Mouse (Mus musculus) cerebral cortex, adult 2 months (tissue): Measurements from ENCODE around the gene Matn4.

Experiments
- WGBS: fragments of 180-500 bp; shearing (Covaris S2); methylation state at CpG from one replicate; pipeline ENCODE4 v1.1.7; 2018; 5-methylcytosine and 5-hydroxymethylcytosine counted together

The Matn4 gene

GRCm38 (mm10) chr2:164436215-164436913, 31.4 kb upstream of the Matn4 start:
- 50% methylated on average over 8 of the region's 8 CpGs for WGBS

- 61% methylated on average over 5 of the region's 5 CpGs for WGBS
Observed at GRCm38 (mm10) chr2:164435216-164436090, 30.5 kb upstream of the Matn4 start.

DNA sequence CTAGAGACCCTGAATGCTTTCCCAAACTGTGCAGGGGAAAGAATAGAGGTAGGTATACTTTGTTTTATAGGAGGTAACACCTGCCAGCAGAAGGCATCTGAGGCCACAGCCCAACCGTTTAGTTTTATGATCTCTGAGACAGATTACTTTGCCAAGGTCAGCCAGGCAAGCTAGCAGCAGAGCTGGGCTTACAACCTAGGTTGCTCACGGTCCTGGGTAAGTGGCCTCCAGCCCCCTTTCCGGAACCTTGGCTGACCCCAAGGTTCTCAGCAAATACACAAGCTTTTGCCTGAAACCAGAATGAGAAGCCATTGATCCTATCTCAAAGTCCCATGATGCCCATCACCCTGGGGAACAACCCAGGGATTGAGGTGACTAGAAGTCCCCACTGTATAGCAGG, 29.7 kb upstream of the Matn4 start:
- WGBS = 84% methylated on average over 3 of the region's 3 CpGs

DNA sequence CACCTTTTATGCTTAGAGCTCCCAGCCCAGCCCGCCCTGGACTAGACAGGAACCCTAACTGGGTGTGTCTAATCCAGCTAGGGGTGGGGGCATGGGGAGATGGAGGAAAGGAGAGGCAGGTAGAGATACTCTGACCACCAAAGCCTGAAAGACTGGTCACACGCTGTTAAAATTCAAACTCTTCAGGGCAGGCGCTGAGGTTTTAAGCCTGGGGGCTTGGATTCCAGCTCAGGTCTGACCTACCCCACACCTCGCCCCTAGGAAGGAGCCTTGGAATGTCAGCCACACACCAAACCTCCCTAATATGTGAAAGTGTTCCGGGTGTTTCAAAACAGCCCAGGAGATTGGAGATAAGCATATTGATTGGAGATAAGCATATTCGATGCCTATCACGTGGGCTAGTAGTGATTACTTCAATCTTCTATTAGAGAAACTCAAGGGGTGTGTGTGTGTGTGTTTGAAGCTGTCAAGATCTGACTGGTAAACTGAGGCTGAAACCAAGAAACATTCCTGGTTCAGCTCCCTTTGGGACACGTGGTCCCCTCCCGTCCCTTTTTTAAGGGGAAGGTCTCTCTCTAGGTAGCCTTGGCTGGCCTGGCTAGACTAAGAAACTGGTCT, 28.4 kb upstream of the Matn4 start:
- 97% methylated on average over 9 of the region's 9 CpGs for WGBS

GRCm38 (mm10) chr2:164432541-164433191, 27.7 kb upstream of the Matn4 start:
- WGBS = 51% methylated on average over 22 of the region's 22 CpGs

GRCm38 (mm10) chr2:164431676-164432465, 26.9 kb upstream of the Matn4 start:
- 73% methylated on average over 9 of the region's 9 CpGs for WGBS

DNA sequence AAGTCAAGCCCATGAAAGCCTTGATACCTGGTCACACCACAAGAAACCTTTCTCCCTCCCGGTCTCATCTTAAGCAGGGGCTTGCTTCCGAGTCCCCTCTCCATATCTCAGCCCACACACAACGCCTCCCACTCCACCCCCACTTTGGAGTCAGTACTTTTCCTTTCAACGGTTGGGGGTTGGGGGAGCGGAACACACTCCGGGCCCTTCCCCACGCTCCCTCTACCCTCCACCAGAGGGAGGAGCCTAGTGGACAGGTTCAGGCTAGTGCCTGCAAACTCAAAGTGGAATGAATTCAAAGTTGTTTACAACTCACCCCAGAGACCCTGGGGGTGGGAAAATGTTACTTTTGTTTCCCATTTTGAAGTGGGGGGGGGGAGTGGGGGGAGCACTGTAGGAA, 25.7 kb upstream of the Matn4 start:
- 30% methylated on average over 7 of the region's 7 CpGs for WGBS

DNA sequence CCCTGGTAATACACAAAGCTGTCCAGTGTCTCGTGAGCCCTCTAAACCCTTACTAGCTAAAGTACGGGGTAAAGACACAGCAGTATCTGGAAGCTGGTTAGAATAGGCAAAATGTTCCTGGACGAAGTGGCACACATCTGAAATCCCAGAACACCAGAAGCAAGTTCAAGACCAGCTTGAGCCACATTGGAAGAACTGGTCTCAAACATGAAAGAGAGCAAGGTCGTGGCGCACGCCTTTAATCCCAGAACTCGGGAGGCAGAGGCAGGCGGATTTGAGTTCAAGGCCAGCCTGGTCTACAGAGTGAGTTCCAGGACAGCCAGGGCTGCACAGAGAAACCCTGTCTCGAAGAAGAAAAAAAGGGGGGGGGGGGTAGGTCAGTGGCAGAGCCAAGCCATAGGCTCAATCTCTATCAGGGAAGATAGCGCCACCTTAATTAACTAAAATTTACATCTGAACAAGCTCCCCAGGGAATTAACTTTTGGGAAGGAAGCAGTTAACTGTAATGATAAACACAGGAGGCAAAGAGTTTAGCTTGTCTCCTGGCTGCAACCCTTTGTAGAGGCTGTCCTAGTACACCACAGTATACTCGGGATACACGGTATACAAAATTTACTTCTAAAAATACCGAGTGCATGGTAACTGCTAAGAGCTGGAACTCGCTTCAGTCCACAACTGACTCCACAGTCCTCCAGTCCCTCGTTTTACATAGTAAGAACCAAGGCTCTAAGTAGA, 25.1 kb upstream of the Matn4 start:
- WGBS = 63% methylated on average over 15 of the region's 15 CpGs

- WGBS = 75% methylated on average over 5 of the region's 5 CpGs
Observed at GRCm38 (mm10) chr2:164428451-164428850, 23.5 kb upstream of the Matn4 start.

- WGBS = 88% methylated on average over 5 of the region's 5 CpGs
Observed at GRCm38 (mm10) chr2:164426952-164427351, 22.0 kb upstream of the Matn4 start.

GRCm38 (mm10) chr2:164426121-164426520, 21.2 kb upstream of the Matn4 start:
- 38% methylated on average over 12 of the region's 12 CpGs for WGBS

- WGBS = 53% methylated on average over 5 of the region's 5 CpGs
Observed at GRCm38 (mm10) chr2:164425401-164425800, 20.4 kb upstream of the Matn4 start.

GRCm38 (mm10) chr2:164424406-164424805, 19.4 kb upstream of the Matn4 start:
- 94% methylated on average over 8 of the region's 8 CpGs for WGBS

DNA sequence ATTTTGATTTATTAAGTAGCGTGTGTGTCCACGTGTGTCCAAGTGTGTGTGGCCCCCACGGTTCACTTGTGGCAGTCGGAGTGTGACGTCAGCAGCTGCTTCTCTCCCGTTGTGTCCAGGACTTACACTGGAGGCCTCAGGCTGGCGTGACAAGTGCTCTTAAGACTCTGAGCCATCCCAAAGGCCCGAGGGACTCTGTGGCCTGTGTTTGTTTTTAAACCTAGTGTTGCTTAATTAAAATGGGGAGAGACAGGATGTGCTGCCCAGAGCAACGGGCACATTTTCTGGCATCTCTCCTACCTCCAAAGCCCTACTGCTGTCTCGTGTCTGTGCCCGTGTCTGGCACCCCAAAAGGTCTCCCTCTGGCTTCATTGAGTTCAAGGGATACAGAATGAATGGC, 18.5 kb upstream of the Matn4 start:
- WGBS = 79% methylated on average over 11 of the region's 11 CpGs

GRCm38 (mm10) chr2:164422675-164423393, 17.9 kb upstream of the Matn4 start:
- 90% methylated on average over 15 of the region's 15 CpGs for WGBS

- WGBS = 92% methylated on average over 8 of the region's 8 CpGs
Observed at GRCm38 (mm10) chr2:164421979-164422378, 17.0 kb upstream of the Matn4 start.

DNA sequence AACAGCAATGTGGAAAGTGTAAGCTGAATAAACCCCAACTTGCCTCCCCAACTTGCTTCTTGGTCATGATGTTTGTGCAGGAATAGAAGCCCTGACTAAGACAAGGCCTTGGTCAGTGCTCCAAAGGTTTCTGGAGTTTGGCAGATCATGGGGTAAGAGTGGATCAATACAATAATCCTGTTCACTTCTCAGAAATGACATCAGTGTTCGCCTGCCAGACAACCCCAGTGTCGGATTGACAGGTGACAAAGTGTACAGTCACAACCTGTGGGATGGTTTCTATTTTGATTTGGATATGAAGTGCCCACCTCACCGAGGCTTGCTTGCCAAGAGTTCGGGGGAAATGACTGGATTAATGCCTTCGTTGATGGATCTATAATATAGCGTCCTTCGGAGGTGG, 16.3 kb upstream of the Matn4 start:
- WGBS = 91% methylated on average over 7 of the region's 7 CpGs

GRCm38 (mm10) chr2:164419489-164419888, 14.5 kb upstream of the Matn4 start:
- 35% methylated on average over 3 of the region's 3 CpGs for WGBS

GRCm38 (mm10) chr2:164418308-164418875, 13.4 kb upstream of the Matn4 start:
- 54% methylated on average over 3 of the region's 3 CpGs for WGBS

DNA sequence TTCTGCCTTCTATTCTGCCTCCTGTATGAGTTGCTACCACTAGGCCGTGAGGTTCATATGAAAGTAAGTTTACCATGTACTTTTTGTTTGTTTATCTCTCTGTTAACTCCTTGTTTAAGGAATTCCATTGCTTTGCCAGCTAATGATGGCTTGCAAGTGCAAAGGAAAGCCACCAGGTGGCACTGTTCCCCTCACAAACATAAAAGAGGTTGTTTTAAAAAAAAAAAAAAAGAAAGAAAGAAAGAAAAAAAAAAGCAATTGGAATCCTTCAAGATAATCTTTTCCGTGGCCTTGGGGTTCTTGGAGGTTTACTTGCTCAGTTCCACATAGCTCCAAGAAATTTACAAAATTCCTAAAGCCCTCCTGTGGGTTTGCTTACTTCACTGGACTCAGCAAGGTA, 12.2 kb upstream of the Matn4 start:
- WGBS = under 1% methylated on average over 2 of the region's 2 CpGs
